Mouse (Mus musculus): ENCODE results near the gene Gm28845.

Gene Gm28845

DNA sequence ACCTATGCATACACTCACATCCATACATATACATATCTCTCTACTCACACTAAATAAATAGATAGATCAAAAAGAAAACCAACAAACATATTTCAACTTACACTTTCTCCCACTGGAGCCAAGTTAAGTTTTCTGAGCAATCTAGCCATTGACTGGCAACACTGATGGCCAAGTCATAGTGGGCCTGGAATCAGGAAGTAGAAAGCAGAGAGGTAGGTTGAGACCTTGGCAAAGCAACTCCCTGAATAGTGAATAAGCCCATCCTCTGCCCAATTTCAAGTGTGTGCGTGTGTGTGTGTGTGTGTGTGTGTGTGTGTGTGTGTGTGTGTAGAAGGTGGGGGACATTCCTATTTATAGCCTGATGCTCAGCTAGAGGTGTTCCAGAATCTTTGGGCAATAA, at the start of gene Gm28845:
Gm28845 (minus strand) TSS at position 121 of the 400 bp plus-strand sequence.
- DNase-seq (ENCODE audit: low spot score) = no peak

DNA sequence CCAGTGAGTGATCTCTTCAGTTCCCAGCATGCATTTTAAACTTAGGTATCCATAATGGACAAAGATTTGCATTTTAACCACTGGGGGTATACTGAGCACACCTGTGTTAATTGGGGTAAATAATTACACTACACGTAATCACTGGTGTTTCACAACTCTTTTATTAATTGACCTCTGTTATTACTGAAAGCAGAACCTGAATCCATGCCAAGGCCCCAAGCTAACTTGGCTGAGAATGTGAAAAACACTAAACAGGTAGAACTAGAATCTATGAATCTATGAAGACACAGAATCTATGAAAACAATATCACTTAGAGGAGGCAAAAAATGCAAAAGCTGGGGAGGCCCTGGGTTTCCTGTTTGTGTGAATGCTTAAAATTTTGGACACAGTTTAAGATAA, 48.1 kb upstream of the Gm28845 start:
- no peak for DNase-seq (ENCODE audit: low spot score)

GRCm38 (mm10) chr1:65162210-65162609, 42.9 kb upstream of the Gm28845 start:
- DNase-seq (ENCODE audit: low spot score) = no peak

- no peak for DNase-seq (ENCODE audit: low spot score)
Observed at GRCm38 (mm10) chr1:65156111-65156510, 36.8 kb upstream of the Gm28845 start.

- peak; percentile 32 for DNase-seq (ENCODE audit: low spot score)
Observed at GRCm38 (mm10) chr1:65154814-65155213, 35.5 kb upstream of the Gm28845 start.

- DNase-seq (ENCODE audit: low spot score) = no peak
Observed at GRCm38 (mm10) chr1:65147971-65148370, 28.6 kb upstream of the Gm28845 start.

- no peak for DNase-seq (ENCODE audit: low spot score)
Observed at GRCm38 (mm10) chr1:65147326-65147725, 28.0 kb upstream of the Gm28845 start.

- no peak for DNase-seq (ENCODE audit: low spot score)
Observed at GRCm38 (mm10) chr1:65146601-65147000, 27.2 kb upstream of the Gm28845 start.

DNA sequence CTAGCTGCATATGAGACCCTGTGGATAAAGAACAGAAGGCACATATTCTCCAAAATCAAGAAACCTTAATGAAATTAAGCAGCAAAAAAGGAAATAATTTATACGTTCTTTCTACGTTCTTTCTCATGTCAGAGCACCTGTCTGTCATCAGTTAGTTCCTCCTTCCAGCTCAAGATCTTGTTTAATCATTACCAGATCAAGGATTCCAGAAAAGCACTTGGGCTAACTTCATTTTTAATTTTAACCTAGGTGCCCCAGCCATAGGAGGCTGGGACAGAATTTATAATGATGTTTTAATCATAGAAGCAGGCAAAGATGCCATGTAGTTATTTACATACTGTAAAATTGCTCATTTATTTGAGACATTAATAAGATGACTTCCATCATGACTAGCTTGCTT, 25.4 kb upstream of the Gm28845 start:
- no peak for DNase-seq (ENCODE audit: low spot score)

- DNase-seq (ENCODE audit: low spot score) = no peak
Observed at GRCm38 (mm10) chr1:65137560-65137959, 18.2 kb upstream of the Gm28845 start.

DNA sequence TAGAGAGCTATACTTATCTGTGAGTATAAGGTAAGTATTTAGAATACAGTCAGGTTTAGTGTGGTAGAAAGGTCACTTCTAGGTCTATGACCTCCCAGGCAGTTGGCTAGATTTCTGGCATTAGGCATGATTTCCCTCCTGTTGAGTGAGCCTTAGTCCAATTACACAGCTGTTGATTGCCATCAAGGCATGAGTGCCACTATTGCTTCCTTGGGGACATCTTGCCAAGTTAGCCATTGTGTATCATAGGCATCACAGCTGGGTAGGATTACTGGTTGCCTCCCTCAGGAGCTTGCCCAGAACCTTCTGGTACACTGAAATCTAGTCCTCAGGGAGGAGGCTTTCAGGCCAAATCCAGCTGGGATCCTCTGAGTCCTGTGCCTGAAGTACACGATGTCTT, 13.5 kb upstream of the Gm28845 start:
- DNase-seq (ENCODE audit: low spot score) = no peak

DNA sequence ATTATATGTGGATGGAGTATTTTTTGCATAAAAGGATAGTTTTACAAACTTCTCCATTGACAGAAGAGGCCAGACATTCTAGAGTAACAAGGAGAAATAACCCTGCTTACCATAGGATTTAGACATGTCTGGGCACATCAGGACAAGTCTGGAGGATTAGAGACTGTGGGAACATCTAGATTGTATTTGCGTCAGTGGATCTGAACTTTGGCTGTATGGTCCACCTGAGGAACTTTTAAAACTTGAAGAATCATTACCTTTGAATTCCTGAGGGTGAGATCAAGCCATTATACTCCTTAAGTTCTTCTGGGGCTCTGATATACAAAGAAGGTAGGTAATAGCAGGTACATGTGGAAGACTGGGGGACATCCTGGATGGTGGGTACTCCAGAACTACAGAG, 12.3 kb upstream of the Gm28845 start:
- DNase-seq (ENCODE audit: low spot score) = no peak

DNA sequence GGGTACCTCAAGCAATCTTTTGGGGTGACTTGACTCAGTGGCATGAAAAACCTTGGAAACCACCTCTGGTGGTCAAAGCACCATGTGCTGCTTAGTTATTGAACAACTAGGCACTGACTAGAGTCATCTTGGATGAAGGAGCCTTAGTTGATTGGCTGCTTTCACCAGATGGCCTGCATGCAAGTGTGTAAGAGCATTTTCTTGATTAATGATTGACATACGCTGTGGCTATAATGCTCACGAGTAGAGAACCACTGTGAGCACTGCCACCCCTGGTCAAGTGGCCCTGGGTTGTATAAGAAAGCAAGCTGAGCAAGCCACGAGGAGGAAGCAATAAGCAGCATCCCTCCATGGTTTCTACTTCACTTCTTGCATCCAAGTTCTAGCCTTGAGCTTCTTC, 10.9 kb upstream of the Gm28845 start:
- DNase-seq (ENCODE audit: low spot score) = no peak

GRCm38 (mm10) chr1:65129634-65130180, 10.3 kb upstream of the Gm28845 start:
- DNase-seq (ENCODE audit: low spot score) = no peak

DNA sequence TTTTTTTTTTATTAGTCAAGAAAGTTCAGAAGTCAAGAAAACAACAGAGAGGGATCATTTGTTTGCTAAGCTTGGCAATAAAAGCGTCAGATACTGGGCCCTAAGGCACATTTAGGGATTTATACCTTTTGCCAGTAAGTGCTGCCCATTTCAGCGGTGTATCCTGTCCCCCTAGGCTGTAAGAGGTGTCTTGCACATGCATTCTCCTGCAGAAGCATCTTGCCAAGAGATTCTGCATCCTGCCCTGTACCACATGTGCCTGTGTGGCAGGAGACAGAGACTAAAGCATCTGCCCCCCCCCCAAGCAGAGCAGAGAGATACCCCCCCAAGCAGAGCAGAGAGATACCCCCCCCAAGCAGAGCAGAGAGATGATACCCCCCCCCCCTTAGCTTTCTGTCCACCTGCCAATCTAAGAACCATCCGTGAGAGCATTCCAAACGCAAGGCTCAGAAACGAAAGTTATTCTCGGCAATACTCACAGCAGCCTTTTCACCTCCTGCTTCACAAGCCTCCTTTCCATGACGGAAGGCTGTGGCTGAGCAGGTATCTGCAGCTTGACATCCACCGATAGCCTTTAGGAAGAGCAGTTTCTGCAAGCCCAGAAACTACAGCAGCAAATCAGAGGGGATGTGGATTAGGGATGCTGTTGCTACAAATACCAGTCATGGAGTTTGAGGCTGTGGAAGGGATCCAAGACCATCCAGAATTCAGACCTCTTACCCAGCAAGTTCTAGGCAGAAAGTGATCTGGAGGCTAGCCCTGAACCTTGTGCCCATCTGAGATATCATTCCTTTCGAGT, 3.4 kb upstream of the Gm28845 start, which contains the start of gene D630023F18Rik:
D630023F18Rik (minus strand) TSS at position 641 of the 799 bp plus-strand sequence.
- DNase-seq (ENCODE audit: low spot score) = no peak

DNA sequence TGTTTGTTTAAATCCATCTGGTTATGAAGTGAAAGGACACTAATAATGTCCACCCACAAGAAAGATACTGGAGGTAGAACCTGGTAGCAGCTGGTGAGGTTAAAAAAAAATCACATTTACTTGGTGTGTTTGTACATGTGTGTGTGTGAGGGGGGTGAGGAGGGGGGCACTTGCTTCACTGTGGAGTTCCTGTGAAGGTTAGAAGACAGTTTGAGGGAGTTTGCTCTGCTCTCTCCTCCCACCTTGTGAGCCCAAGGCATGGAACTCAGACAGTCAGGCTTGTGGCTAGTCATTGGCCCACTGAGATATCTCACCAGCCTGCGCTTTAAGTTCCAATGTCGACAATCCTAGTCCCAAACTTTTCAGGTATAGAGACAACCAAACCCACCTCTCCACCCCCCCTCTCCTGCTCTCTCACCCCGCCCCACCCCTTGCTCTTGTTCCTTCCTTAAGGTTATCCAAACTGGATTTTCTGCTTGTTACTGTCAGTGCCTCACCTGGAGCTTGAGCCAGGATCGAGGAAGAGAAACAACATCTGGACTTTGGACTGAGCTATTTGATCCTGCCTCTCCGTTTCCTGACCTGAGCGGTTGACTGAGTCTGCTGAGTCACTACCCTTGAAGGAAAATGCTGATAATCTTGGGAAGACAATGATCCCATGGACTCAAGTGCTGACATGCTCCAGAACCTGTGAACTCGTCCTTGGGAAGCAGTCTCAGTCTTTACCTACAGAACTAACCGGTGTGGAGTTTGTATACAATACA, 1.0 kb downstream of the Gm28845 start:
- DNase-seq (ENCODE audit: low spot score) = no peak

DNA sequence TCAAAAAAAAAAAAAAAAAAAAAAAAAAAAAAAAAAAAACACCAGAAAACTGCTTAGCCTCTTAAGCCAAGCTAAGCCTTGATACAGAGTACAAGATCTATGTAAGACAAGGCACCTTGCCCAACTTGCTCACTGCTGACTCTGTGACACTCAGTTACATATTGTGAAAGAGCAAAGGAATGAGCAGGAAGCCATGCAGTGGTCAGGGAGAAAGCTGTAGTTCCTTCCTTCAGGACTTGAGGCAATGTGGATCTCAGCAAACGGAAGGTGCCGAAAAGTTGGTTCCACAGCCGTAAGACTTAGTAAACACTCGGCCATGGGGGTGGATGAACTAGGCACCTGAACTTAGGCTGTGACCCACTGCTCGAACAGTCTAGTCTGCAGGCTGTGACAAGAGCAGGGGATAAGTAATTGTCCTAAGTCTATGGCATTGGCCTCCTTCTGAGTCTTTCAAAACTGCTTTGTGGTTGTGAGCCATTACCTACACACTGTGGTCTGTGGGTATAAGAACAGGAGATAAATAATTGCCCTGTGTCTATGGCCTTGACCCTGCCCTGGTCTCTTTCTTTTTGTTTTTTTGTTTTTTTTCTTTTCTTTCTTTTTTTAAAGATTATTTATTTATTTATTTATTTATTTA, 5.7 kb downstream of the Gm28845 start:
- peak; percentile 62 for DNase-seq (ENCODE audit: low spot score)

GRCm38 (mm10) chr1:65112807-65113196, 6.6 kb downstream of the Gm28845 start:
- peak; percentile 39 for DNase-seq (ENCODE audit: low spot score)

DNA sequence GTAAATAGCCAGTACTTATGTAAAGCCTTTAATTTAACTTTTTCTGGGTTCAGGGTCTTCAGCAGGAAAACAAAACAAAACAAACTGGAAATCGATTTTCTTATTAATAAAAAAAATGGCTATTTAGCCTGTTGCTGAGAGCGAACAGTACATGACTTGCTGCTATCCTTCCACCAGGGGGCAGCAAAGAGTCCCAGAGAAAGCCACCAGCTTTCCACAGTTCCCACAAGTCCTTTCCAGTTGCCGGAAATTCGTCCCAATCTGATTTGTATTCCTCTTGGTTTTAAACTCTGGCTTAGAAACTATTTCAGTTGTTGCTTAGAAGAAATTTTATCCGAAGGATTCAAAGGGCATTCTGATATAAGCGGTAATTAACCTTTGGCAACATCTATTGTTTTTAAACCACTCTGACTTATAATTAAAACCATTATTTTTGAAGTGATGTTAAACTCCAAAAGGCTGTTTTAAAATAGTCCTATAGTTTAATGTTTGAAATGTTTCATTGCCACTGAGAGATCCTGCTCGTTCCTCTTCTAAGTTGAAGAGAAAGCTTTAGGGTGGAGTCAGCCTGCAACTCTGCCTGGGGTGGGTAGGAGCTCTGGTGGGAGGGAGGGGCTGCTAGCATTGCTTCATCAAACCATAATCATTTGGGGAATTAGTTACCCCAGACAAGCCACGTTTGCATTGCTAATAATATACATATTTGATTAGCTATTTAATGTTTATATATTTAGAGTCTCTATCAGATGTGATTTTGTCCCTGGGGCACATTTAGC, 7.1 kb downstream of the Gm28845 start:
- peak; percentile 80 for DNase-seq (ENCODE audit: low spot score)

DNA sequence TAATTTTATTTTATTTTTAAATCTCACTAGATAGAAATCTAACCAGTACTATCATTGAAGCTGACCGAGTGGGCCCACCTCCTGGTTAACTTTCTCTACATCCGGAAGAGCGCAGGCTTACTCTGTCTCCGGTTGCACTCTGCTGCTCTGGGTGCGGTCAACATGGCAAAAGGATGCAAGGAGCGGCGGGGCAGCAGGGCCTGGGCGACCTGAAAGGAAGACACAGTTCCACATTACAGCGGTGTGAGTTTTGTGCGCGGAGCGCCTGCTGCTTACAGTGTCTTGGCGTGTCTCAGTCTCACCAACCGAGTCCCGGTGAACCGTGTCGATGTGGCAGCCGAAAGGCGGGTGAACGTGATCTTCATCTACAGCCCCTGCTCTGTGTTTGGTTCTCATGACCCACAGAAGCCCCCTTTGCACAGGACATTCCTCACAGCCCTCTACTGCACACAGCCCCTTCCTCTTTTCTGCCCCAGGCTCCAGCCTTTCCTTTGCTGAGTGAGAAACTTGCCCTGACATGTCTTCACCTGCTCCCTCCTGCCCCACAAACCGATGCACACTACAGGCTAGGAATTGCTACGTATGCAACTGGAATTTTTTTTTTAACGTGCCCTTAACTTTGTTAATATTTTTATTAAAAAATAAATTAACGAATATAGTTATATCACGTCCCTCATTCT, 9.5 kb downstream of the Gm28845 start:
- DNase-seq (ENCODE audit: low spot score) = no peak

DNA sequence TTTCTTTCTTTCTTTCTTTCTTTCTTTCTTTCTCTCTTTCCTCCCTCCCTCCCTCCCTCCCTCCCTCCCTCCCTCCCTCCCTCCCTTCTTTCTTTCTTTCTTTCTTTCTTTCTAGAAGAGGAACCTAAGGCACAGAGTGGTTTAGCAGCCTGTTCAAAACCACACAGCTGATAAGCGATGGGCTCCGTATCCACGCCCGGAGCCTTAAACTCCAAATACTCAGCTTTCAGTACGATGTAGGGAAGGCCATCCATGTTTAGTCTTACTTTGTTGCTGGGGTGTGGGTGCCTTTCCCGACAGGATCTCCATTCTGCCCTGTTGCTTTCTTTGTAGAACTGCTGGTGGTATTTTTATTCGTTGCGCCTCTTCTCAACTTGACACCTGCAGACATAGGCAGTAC, 10.2 kb downstream of the Gm28845 start:
- DNase-seq (ENCODE audit: low spot score) = no peak

Data from lung, postnatal 25 days (tissue).